Mouse (Mus musculus) 3T3-L1 (cell line): ENCODE data around the gene Vti1a.

Source experiments
- DNase-seq: peaks from one replicate; pipeline ENCODE4 v3.0.0-alpha.2; 2015; ENCODE audit warnings: low read depth, low spot score

Gene Vti1a

DNA sequence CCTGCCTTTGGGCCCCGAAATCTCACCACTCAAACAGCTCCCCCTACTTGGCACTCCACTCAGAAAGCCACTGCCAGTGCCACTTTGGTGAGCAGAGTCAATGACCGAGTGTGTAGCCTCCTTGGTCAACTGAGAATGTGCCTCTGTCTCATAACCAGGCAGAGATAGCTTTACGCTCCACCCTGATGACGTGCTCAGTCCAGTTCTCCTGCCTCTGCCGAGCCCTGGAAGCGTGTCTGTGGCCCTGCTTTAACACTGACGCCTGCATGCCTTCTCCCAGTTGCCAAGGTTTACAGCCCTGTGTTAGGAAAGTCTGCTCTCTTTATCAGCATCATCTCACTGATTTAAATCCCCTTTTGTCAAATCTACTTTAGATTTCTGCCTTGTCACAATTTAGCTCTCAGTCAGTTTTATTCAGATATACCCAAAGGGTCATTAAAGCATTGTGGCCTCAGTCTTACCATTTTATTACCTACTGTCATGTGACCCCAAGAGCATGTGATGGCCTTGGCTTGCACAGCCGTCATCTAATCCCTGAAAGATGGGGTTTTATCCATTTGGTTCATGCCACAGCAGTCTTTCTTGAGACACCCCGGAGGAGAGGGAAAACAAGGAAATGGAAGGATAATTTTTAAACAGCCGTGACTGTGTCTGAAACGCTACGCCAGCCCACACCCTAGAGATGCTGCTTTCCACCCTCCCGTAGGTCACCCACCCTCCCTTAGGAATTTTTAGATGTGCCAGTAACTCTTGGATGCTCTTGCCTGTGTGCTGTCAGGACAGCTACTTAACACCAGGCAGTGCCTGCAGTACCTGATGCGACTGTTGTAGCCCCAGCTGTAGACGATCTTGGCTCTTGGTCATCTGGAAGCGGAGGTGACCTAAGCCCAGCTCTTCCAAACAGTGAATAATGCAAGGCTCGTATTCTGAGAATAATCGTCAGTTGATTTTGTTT is 269.5 kb downstream of the Vti1a start:
- no peak for DNase-seq

DNA sequence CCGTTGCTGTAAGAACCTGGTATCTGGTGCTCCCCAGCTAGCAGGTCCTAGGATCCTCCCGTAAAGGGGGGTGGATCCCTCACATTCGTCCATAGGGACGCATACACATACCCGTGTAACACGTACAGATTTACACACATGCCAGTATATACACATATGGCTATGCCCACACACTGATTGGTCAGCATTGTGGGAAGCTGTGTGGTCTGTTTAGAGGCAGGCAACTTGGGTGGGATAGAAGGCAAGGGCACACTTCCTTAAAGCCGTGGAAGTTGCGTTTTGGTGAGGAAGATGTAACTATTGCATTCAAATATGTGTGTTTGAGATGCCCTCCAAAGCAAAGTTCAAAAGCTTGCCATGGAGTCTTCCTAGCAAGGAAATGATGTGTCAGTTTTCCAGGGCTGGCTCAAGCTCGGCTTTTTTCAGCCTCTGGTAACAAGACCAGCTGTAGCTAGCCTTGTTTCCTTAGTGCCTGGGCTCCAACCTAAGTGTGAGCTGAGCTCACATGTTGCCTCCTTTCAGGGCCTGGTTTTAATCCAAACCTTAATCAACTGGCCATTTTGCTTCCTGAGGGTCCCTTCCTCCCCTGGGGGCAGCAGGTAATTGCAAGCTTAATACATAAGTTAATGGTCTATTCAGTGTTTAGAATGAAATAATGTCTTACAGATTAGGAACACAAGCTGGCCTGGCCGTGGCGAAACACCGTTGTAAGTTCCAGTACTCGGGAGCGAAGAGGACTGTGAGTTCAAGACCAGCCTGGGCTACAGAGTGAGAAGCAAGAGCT is 271.7 kb downstream of the Vti1a start:
- DNase-seq = no peak

DNA sequence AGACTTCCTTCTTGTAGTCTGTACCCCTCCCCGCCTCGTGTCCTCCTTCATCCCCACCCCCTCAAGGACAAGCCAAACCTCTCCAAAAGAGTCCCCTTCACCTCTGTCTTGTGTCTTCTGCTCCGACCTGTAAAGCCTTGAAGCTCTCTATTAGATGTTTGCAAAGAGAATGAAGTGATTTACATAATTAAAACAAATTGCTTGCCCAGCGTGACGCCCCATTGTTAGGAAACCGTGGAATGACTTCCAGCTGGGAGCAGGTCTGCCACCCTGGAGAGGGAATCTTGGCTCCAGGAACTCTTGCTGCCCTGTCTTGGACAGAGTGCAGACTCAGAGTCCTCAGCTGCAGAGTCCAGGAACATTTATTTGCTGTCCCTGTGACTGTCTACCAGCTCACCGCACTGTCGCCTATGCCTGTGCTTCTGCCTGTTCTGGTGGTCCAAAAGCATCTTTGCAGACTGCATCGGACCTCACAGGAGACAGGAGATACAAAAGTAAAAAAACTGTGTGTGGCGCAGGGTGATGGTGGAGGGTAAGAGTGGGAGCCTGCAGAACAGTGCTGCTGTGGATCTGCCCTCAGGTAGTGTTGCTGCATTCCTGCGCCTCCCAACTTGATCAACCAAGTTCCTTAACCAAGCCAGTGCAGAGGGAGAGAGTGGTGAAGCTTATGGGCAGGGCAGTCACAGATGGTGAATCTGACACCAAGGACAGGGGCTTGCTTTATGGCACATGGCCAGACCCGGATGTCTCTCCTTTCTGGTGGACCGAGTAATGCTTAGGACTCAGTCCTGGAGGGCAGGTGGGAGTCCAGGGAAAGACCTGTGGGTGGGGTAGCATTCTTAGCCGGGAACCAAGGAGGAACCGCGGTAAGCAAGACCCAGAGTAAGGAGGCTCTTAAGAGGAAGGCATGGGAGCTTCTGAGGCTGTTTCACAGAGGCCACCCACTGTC is 273.1 kb downstream of the Vti1a start:
- DNase-seq = no peak

DNA sequence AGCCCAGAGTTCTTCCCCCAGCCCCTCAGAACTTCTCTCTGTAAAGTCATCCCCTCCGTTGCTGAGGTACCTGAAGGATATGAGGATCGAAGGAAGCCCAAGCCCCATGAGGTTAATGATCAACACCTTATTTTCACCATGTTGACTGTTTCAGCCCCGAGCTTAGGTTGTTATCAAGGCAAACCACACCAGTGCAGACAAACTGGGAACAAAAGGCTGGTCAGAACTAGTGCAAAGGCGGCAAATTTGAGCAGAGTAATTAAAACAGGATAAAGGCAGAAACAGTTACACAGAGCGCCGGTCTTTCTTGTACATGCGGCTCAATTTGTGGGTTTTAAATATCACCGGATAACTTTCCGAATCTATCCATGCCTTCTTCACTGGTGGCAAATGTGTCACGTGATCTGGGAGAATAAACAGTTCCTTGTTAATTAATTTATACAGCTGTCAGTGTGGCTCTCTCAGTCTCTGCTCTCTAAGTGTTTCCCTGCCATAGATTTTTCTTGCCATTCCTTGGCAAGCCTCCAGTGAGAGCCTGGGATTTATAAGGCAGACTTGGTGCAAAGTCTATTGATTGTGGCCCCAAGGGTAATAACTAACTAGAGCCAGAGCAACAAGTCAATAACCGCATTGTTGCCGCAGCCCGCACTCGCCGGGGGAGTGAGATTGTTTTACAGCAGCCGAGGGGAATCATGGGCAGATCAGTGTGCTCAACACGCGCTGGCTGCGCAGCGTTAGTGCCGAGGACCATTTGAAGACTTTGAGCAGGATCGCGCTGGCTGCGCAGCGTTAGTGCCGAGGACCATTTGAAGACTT is 277.0 kb downstream of the Vti1a start:
- DNase-seq = peak; percentile 11

DNA sequence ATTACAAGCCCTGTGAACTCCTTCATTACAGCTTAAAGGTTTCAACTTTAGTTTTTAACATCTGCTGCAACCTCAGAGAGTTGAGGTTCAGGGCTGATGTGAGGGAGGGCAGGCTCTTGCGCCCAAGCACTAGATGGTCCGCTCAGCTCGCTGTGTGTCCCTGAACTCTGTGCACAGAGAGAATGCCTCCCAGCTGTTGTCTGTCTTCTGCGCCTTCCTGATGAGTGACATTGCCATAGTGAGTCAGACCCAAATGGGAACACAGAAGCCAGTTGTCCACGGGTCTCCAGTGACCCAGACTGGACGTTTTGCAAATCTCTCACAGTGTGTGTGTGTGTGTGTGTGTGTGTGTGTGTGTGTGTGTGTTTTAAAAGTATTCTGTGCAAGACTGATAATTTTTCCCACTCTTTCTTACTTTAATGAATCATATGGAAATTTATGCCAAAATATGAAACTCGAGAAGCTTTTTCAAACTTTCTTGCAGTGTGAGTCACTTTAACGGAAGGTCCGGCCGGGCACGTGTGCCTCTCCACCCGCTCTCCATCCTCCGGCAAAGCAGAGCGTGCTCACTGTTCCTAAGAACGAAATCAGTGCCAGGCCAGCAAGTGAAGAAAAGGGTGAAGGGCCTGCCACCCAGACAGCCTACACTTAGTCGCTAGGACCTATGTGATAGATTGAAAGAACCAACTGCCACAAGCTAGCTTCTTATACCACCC is 277.8 kb downstream of the Vti1a start:
- DNase-seq = peak; percentile 66

DNA sequence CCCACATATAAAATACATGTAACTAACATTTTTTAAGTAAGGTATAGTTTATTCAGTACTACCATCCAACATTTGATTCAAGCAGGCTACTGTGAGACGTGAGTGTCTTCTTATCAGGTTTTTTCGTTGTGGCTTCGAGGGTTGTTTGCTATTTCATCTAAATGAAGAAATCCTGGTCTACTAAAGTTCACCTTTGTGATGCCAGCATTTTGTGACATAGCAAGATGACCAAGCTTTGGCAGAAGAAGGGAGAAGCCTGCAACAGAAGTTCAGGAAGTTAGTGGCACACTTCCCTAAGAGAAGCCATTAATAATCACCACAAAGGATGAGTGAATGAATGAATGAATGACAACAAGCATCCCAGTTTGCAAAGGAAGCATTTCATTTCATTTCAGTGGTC is 278.4 kb downstream of the Vti1a start:
- DNase-seq = no peak

DNA sequence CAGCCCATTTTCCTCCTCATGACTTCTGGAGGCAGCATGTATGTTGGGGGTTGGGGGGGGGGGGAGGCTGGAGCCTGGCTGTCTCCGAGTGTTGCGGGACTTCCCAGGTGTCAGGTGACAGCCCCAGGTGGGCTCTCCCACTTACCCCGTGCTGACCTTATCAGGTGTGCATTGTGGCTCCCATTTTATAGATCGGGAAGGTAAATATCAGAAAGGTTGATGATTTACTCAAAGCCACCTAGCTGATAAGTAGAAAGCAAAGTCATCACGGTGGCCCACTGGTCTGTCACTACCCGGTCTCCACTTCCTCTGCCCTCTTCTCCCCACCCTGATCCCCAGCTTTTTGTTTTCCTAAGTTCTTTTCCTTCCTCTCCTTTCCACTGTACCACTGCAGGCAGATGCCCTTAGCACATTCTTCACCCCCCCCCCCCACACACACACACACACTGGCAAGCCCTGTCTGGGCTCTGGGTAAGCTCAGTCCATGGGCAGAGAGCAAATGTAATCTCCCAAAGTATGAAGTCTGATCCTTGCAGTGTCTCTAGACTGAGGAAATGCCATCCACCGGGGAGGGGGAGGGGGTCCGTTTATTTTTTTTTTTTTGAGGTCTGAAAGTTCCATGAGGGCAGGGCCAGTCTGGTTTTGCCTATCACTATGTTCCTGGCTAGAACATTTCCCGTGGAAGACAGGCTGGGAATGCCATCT is 280.0 kb downstream of the Vti1a start:
- DNase-seq = no peak

DNA sequence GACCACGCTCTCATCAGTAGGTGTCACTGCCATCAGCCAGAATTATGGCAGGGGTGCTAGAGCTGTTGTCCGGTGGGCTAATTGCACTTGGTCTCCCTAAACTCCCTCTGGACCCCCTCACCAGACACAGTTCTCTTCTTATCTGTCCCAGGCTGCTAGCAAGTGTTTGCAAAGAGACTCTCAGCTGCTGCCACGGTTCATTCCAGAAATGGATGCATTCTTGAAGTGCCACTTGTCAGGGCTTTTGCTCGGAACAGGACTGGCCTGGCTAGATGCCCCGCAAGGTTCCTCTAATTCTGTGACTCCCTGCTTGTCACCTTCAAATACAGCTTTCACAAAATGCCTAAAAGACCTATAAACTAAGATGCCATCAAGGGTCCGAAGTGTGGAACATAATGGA is 280.7 kb downstream of the Vti1a start:
- DNase-seq = no peak

DNA sequence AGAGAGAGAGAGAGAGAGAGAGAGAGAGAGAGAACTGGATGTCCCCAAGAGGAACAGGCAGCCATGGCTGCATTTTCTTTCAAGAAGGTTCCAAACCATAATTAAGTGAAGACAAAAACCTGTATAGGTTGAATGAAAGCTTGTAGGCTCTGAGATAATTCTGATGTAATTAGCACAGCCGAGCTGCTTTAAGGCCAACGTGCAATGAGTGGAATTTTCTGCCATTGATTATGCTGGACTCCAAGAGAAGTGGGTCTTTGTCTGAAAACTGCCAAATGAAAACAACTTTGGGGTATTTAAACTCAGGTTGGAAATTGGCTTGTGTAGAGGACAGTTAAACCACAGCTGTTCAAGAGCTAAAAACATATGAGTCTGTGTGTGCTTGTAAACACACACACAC is 281.2 kb downstream of the Vti1a start:
- no peak for DNase-seq

DNA sequence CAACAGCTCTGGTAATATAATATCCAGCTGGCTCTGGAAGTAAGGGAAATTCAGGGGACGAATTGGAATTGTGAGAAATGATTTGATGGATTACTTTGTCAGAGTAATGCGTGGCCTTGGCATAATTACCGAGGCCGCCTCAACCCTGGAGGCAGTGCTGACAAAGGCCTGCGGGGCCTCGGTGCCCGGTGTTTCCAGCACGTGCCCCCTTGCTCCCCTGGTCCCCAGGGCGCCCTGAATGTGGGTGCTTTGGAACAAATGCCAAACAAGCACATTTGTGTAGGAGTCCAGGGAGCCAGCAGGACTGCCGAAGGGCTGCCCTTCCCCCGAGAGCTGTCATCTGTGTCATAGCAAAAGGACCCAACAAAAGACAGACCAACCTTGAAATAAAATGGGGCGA is 281.9 kb downstream of the Vti1a start:
- DNase-seq = no peak

DNA sequence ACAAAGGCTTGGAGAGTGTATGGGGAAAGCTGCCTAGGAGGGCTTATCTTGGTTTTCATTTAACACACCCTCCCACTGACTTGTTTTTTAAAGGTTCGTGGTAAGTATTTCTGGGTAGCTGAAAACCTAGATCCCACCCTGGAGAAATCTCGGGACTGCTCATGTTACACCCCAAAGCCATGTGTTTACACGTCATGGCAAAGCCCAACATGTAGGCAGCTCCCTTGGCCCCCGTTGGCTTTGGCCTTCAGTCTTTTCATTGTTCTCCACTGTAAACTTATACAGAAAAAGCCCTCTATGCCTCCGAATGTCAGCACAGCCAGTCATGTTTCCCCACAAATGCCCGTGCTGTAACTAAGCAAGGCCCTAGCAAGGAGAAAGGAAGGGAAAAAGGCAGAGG is 283.0 kb downstream of the Vti1a start:
- no peak for DNase-seq

DNA sequence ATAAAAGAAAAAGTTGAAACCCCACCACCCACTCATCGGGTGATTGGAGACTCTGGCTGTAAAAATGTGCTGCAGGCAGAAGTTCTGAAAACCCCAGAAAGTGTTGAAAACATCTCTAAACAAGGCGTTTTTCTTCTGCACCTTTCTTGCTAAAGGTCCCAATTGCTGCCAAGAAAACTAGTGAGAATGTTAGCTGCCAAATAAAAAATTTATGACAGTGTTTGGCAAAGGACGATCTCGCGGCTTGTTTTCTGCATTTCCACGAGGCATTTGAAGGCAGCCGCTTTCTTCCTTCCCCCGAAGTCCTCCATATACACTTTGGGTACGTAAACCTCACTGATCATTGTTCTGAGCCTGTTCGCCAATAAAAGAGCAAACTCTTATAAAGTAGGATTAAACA is 291.6 kb downstream of the Vti1a start:
- DNase-seq = no peak

DNA sequence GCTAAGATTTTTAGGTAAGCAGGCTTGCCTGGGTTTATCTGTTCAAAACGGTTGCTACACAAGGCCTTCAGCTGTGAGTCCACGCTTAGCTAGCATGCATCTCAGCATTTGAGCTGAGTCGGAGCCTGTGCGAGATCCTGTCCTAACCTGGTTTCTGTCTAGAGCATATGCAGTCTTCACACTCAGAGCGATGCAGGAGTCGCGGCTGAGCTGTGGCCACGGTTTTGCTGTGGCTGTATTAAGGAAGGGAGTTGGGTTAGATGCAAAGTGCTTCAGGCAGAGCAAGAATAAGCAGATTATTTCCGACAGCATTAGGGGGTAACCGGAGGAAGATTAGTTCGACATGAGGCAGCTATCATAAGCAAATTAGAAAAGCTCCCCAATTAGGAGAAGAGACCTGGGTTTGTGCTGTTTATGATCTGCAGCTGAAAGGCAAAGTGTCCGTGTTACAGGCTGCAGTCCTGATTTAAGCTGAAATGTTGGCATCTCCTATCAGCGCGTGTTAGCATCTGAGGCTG is 292.8 kb downstream of the Vti1a start:
- no peak for DNase-seq

DNA sequence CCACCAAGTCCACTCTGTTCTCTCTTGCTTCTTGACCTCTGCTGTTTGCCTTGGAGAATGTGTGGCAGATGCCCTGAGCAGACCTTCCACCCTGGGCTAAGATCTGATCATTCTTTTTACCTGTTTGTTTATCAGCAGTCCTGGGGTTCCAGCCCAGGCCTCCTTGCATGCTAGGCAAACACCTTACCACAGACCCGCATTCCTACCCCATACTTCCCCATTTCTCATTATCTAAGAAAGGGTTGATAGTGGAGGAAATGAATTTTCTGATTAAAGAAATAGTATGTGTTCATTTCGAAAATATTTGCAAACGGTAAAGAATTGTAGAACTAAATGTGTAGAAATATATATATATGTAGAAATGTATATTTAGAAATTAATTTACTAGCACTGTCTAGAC is 293.7 kb downstream of the Vti1a start:
- no peak for DNase-seq

DNA sequence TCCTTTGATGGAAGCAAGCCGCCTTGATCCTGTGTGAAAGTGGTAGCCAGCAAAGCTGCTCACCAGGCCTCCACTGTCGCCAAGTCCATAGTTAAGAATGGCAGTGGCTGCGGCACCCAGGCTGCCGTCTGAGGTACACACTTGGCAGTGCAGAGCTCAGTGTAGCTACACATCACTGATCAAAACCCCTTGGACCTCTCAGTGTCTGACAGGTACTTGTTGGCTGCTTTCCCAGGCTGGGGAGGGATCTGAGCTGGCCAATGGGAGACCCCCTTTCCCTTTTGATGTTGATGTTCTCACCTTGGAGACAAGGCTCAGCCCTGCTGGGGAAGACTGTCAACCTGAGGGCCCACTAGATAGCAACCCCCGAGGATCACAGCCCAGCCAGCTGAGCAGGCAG is 299.6 kb downstream of the Vti1a start:
- no peak for DNase-seq

DNA sequence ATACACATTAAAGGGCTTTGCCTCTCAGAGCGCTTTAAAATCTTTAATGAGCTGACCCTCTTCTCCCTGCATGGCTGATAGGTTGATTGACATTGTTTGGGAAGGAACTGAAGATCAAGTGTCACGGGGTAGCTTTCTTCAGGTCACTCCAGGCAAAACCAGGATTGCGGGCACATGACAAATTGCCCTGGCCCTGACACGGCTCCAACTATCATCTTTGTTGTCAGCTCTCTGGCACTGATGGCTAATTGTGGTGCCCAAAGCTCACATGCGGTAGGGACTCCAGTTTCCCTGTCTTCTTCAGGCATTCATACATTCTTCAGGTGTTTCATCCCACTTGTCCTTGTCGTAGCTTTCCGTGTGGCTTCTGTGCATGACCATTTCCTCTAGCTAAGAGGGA is 300.2 kb downstream of the Vti1a start:
- no peak for DNase-seq

DNA sequence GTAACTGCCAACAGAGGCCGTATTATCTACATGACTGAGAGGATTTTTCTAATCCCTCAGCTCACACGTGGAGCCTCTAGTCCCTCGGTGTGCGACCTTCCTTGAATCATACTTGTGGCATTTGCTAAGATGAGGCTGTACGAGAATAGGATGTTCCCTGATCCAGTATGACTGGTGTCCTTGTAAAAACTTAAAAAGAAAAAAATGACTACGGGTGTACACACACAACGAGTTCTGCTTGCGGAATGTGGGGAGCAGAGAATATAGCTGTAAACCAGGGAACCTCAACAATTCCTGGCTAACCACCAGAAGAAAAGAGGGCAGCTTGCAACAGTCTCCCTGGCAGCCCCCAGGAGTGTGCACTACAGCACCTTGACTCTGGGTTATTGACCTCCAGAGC is 300.8 kb downstream of the Vti1a start:
- no peak for DNase-seq

DNA sequence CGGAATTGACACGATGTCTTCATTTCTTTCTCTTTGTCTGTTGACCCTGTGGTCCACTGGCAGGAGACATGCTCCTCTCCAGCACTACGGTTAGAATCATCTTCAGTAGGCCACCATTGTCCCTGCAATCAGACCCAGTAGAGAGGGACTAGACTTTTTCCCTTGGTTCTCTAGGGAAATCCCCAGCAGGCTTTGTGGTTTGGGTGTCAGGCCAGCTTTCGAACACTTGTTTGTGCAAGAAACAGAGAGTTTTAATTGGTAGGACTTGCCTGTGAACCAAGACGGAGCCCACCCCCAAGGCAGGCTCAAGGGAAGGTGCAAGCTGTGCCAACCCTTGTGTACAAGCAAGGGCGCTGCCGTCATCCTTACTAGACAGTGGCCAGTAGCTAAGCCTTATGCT is 302.5 kb downstream of the Vti1a start:
- DNase-seq = no peak

DNA sequence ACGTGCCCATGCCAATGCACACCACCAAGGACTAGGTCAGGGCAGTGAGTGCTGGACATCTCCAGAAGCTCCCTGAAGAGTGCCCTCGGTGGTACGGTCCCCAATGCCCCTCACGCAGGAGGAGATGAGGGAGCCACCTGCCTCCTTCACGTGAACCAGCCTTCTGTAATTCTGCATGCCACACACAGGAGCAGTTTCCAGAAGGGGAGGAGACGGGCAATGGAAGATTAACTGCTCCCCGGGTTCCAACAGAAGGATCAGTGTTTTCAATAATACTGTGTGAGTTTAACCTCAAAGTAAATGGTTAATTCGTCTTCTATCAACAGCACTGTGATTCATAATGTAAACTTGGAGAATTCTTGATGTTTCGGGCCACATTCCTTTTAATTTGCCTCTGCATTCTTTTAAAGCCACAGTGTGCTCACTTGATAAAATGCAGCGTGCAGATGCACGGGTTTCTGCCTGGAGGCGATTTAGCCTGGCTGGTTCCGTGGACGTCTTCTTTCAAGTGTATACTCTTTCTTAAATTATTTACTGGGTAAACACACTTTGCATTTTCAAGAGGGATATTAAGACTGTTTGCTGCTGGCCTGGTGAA is 304.4 kb downstream of the Vti1a start:
- DNase-seq = peak; percentile 82
